Mouse (Mus musculus): ENCODE data around the gene Itpkb.

GRCm38 (mm10) chr1:180407171-180407671, 76.9 kb downstream of the Itpkb start:
- TF ChIP-seq CTCF (IDR thresholded peaks at IDR 0.05; ENCODE audit: low read depth, low read length), result peak; percentile 97
- no peak for TF ChIP-seq POLR2A (IDR thresholded peaks at IDR 0.05; ENCODE audit: borderline replicate concordance, low read depth, low read length)
